Mouse (Mus musculus): ENCODE results near the gene Dnajb8.

The Dnajb8 gene

GRCm38 (mm10) chr6:88199001-88199717 lies 22.9 kb upstream of the Dnajb8 start:
- CTCF ChIA-PET: interaction anchor here (0.7 kb wide), 1 partner anchor 23 kb away, joined by 10 read pairs; no protein-coding TSS in a partner anchor

GRCm38 (mm10) chr6:88199718-88200692 lies 22.1 kb upstream of the Dnajb8 start:
- CTCF ChIA-PET: no interaction called here

GRCm38 (mm10) chr6:88200693-88201609 lies 21.1 kb upstream of the Dnajb8 start:
- CTCF ChIA-PET: no interaction called here

GRCm38 (mm10) chr6:88201926-88202700 lies 20.0 kb upstream of the Dnajb8 start:
- CTCF ChIA-PET: no interaction called here

GRCm38 (mm10) chr6:88202921-88203690 lies 19.0 kb upstream of the Dnajb8 start:
- CTCF ChIA-PET: no interaction called here

- CTCF ChIA-PET: no interaction called here
These were observed 18.2 kb upstream of the Dnajb8 start for GRCm38 (mm10) chr6:88203791-88204405.

- CTCF ChIA-PET: no interaction called here
These were observed 17.3 kb upstream of the Dnajb8 start for GRCm38 (mm10) chr6:88204531-88205385.

- CTCF ChIA-PET: no interaction called here
These were observed 16.7 kb upstream of the Dnajb8 start for GRCm38 (mm10) chr6:88205386-88205700.

GRCm38 (mm10) chr6:88205937-88206336 lies 16.1 kb upstream of the Dnajb8 start:
- CTCF ChIA-PET: no interaction called here

- CTCF ChIA-PET: no interaction called here
These were observed 15.5 kb upstream of the Dnajb8 start for GRCm38 (mm10) chr6:88206566-88206965.

- CTCF ChIA-PET: no interaction called here
These were observed 14.6 kb upstream of the Dnajb8 start for GRCm38 (mm10) chr6:88207403-88208033.

- CTCF ChIA-PET: no interaction called here
These were observed 13.7 kb upstream of the Dnajb8 start for GRCm38 (mm10) chr6:88208321-88208720.

GRCm38 (mm10) chr6:88209453-88209852 lies 12.6 kb upstream of the Dnajb8 start:
- CTCF ChIA-PET: no interaction called here

GRCm38 (mm10) chr6:88210182-88210581 lies 11.9 kb upstream of the Dnajb8 start:
- CTCF ChIA-PET: no interaction called here

GRCm38 (mm10) chr6:88215797-88216196 lies 6.3 kb upstream of the Dnajb8 start:
- CTCF ChIA-PET: no interaction called here

- CTCF ChIA-PET: no interaction called here
These were observed 5.9 kb upstream of the Dnajb8 start for GRCm38 (mm10) chr6:88216199-88216598.

- CTCF ChIA-PET: no interaction called here
These were observed 3.0 kb upstream of the Dnajb8 start for GRCm38 (mm10) chr6:88219094-88219493.

GRCm38 (mm10) chr6:88226570-88226994 lies 4.5 kb downstream of the Dnajb8 start:
- CTCF ChIA-PET: no interaction called here

- CTCF ChIA-PET: no interaction called here
These were observed 5.5 kb downstream of the Dnajb8 start for GRCm38 (mm10) chr6:88227537-88227936.

Data from spleen, embryonic (tissue).